Mouse (Mus musculus) left cerebral cortex, postnatal 4 days (tissue): ENCODE data around the gene Sorcs2. TPM values are rescaled to one million over a fixed set of nuclear protein-coding genes. Genes with fewer than 3 reads are reported as not detected.
A peak's percentile ranks its signal among the peaks of the same experiment; 100 is the strongest.

ENCODE experiments used
- DNase-seq: peaks from one replicate; pipeline ENCODE4 v3.0.0-alpha.2; 2022
- intact Hi-C: fragments of 180-260 bp; cut with DNase I; formaldehyde crosslinking; loops from one replicate; pipeline ENCODE4 v1.15.1; 2025
- microRNA-seq: library from miRNA; unstranded; fragments of <30 nt; microRNA quantifications from one replicate; pipeline ENCODE4 v1.2.0, GENCODE M21; 2022
- total RNA-seq, 2 experiments: library from RNA; stranded (reverse); gene quantifications; 2 replicates each; pipeline ENCODE4 v1.2.3; 2021

Sorcs2 gene
- total RNA-seq, 2 experiments from 2014 or later: 33.9 to 35.4 TPM

DNA sequence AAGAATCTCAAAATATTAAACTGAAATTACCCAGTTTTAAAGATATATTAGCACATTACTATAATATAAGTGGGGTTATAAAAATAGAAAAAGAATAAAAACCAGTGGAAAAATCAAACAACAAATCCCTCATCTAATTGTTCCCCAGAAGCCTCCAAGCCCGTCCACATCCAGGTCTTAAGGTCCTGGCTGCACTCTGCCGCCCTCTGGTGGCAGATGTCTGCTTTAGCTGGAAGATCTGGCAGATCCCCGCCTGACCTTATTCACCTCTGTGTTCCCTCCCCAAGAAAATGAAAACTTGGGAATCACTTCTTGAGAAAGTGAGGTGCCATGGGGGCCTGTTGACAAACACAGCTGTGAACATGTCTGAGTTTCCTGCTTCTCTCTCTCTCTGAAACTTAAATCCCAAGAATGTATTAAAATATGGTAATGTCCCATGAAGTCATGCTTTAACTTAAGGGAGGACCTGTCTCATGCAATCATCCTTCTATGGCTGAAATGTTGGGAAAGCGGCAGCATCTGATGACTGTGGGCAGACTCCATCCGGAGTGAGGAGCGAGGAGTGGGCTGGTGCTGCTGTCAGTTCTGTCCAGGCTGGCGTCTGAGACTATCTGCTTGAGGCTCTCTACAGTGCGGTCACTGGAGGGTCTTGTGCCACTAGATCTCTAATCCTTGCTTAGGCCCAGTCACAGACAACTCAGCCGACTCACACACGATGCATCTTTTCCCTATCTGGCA lies 425.9 kb downstream of the Sorcs2 start:
- DNase-seq: peak; percentile 83
- intact Hi-C loops: loop anchor here (5.0 to 10.0 kb wide), 2 partner anchors 85 to 773 kb away; partner anchors contain the start of gene Bloc1s4

DNA sequence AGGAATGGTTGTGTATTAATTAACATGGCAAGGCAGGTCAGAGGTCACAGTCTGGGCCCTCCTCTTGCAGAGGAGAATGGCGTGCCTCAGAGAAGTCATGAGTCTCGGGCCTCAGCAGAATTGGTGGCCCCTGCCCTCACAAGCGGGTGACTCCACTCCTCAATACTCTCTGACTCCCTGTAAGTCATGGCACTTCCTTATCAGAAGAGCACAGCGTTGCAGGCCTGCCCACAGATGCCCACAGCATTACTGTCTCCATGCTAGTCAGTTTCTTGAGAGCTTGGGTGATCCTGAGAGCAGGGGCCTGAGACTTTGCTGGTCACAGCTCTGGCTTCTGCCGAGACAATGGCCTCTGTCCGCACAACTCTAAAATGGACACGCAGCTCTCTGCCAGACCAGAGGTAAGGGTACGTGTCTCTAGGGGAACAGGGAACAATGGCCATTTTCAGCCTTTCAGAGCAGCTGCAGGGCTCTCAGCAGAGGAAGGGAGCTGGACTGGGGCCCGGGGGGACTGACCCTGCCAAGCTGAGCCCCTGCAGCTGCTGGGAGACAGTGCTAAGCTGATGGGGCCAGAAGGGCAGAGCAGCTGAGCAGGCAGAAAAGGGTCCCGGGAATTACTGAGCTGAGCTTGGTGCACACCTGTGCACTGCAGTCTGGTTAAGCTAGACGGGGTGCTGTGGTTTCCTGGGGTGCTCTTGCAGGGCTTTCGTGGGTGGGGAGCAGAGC lies 427.4 kb downstream of the Sorcs2 start:
- intact Hi-C loops: loop anchor here (5.0 to 10.0 kb wide), 2 partner anchors 83 to 774 kb away; partner anchors contain the start of gene Bloc1s4
- DNase-seq: peak; percentile 87

GRCm38 (mm10) chr5:35969857-35970256 lies 428.1 kb downstream of the Sorcs2 start:
- DNase-seq: no peak
- intact Hi-C loops: loop anchor here (5.0 to 10.0 kb wide), 2 partner anchors 83 to 775 kb away; partner anchors contain the start of gene Bloc1s4

Small RNAs within 50 kb of the gene (microRNA-seq; reads per million reads assigned to microRNA genes)
- 210 reads per million, percentile 58 among the genes with 10 or more reads in this experiment for gene Mir7689

Other genes starting within 250 kb of the Sorcs2 start
- not detected for gene Psapl1, start 194.1 kb downstream of the Sorcs2 start, total RNA-seq
- 10 to 100 TPM; 20.5 to 21.1 TPM for gene Grpel1, start 66.9 kb upstream of the Sorcs2 start, total RNA-seq
- gene Tada2b, start 86.1 kb upstream of the Sorcs2 start, total RNA-seq: 10 to 100 TPM; 30.8 to 31.0 TPM
- gene Ccdc96, start 86.4 kb upstream of the Sorcs2 start, total RNA-seq: 1 to 10 TPM; 1.5 TPM
- gene Tbc1d14, start 195.1 kb upstream of the Sorcs2 start, total RNA-seq: 100 to 1,000 TPM; 133 to 136 TPM